Mouse (Mus musculus): ENCODE results near the gene Mef2b.

Mef2b gene

DNA sequence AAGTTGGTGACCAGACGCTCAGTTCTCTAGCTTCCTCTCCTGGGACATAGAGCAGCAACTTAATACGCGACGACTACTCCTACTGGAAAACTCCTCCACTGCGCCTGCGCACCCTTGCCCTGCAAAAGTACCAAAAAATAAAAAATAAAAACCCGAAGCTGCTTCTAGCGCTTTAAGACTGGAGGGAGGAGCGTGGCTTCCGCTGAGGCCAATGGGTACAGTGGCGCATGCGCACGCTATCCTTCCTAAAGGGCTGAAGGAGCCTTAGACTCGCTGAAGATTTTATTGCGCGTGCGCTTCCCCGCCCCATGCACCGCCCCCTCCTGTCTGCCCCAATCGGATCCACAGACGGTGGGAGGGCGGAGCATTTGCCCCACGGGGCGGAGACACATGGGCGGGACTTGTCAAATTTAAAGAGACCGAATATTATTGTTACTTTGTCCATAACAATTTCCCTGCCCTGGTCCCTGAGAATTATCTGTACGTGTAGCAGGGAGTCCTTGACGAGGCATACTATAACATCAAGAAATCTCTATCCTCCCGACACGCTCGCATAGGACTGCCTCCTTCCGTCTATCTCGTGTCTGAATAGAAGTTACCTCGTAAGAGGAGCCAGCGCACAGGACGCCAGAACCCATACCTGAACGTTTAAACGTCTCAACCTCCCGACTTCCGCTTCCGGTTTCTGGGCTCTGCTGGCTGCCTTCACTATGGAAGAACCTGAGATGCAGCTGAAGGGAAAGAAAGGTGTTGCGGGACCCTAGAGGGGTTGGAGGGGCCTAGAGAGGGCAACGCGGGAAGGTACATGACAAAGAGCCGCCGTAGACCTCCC lies at the start of gene Mef2b, which contains the start of the genes Rfxank and Borcs8:
TSS of gene Mef2b (plus strand) at position 686 of the 832 bp plus-strand sequence.
TSS of gene Rfxank (minus strand) at position 129 of the 832 bp plus-strand sequence.
TSS of gene Borcs8 (plus strand) at position 474 of the 832 bp plus-strand sequence.
- in situ Hi-C loops (cut with MboI; ENCODE audit: unreplicated experiment in 2 of 2), result no loop called here

DNA sequence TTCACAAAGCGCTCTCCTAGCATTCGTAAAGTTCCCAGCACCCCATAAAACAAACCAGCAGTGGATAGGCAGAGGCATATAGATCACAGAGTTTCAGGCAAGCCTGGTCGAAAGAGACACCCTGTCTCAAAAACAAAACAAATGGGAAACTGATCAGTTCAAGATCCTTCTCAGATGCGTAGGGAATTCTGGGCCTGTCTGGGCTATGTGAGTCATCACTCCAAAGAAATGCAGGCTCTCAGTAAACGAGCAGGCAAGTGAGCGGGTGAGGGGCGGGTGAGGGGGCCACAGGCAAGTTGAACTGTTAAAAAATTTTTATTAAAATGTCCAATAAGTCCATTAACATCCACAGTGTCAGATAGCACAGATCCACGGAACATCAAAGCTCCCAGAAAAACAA lies 46.7 kb upstream of the Mef2b start:
- in situ Hi-C loops (cut with MboI; ENCODE audit: unreplicated experiment in 2 of 2), result no loop called here

DNA sequence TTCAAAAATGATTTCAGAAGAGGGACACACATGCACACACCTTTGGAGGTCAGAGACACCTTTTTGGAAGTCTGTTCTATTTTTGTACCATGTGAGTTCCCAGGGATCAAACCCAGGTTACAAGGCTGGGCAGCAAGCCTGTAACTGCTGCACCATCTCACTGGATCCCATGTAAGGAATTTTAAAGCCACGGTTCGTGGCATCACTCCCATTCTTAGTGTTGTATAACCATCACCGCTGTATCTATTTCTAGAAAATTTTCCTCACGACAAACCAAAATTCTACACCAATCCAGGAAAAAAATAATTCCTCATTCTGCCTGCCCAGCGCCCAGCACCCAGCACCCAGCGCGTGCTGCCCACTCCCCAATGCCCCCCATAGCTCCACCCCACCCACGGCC lies 40.2 kb upstream of the Mef2b start:
- in situ Hi-C loops (cut with MboI; ENCODE audit: unreplicated experiment in 2 of 2), result no loop called here

DNA sequence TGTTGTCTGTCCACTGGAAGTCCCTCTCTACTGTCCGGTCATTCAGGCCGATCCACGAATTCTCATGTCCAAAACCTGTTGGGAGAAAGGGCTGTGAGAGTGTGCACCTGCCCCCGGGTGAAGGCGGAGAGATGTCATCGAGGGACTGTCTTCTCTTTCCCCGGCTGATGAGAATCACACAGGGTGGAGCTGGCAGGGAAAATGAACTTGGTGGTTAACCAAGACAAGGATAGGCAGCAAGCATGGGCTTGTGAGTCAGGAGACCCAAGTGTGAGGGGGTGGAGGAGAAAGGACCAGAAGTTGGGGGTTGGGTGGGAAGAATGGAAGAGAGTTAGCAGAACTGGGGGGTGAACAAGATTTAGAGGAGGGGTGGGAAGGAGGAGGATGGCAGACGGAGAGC lies 39.3 kb upstream of the Mef2b start:
- in situ Hi-C loops (cut with MboI; ENCODE audit: unreplicated experiment in 2 of 2), result loop anchor here in 1 of 2 experiments (25.0 kb wide), 2 partner anchors 463 to 763 kb away; partner anchors contain the start of gene Zfp868

DNA sequence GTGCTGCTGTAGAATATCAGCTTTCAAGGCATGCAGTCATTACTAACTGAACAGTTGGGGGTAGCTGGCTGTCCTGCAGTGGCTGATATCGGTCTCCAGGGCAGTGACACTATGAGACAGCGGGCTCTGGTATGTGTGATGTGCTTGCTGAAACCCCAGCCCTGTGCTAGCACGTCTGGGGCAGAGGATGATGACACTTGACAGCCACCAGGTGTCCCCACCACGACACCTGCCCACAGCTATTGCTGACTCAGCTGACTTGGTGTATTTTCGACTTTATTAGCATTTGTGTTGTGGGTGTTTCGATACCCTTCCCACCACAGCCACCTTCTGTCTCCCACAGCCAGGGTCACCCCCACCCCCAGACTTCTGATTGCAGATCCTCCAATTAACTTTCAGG lies 35.0 kb upstream of the Mef2b start:
- in situ Hi-C loops (cut with MboI; ENCODE audit: unreplicated experiment in 2 of 2), result loop anchor here in 1 of 2 experiments (25.0 kb wide), 2 partner anchors 467 to 767 kb away; partner anchors contain the start of gene Zfp868

DNA sequence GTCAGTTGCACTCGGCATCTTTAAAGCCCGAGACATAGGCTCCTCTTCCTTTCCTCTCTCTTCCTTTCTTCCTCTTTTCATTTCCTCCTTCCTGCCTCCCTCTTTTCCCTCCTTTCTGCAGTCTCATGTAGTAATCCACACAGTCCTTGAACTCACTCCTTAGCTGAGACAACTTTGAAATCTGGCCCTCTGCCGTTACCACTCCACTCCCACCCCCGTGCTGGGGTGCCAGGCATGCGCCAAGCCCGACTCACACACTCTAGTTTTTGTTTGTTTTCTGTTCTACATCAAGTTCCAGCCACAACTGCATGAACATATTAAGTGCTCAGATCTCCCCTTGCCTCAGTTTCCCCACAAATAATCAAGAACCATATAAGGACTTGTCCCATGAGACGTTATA lies 34.6 kb upstream of the Mef2b start:
- in situ Hi-C loops (cut with MboI; ENCODE audit: unreplicated experiment in 2 of 2), result loop anchor here (5.0 to 25.0 kb wide), 3 partner anchors 62 to 768 kb away; partner anchors contain the start of gene Zfp868 (in 1 of the 2)

DNA sequence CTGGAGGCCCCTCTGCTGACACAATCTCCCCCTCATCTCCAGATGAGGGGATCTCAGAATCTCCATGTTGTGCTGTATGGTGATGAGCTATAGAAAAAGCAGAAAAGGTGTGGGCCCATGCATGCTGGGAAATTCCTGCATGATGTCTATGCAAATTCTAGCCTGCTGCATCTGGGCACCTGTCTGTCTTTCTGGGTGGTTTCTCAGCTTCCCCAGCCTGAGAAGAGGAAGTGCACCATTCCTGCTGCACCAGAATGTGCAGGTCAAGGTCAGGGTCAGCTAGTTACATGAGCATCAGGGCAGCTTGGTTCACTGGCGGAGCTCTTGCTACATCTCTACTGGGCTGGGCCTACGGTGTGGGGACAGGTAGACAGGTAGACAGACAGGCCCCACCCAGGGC lies 29.1 kb upstream of the Mef2b start:
- in situ Hi-C loops (cut with MboI; ENCODE audit: unreplicated experiment in 2 of 2), result loop anchor here in 1 of 2 experiments (5.0 to 25.0 kb wide), 4 partner anchors 57 to 773 kb away; partner anchors contain the start of gene Zfp868

DNA sequence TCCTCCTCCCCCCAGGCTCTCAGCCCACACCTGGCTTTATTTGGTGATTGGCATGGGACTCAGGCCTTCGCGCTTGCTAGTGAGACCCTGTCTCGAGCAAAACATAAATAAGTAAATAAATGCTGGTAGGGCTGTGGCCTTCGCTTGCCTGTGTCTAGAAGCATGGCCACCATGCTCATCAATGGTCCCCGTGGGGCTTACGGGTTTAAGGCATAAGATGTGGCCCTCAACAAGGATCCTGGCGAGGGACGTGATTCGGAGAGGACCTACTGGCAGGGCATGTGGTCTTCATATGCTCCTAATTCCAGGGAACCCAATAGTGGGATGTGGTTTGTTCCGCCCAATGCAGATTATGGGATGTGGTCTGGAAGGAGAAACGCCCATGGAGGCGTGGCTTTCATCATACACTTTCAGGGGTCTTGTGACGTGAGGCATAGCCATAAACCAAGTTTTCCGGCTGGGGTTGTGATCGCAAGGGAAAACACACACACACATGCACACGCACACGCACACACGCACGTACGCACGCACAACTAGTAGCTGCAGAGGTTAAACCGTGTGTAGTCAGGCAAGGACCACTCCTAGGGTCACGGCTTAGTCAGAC lies 28.2 kb upstream of the Mef2b start:
- in situ Hi-C loops (cut with MboI; ENCODE audit: unreplicated experiment in 2 of 2), result loop anchor here in 1 of 2 experiments (5.0 to 25.0 kb wide), 4 partner anchors 56 to 774 kb away; partner anchors contain the start of gene Zfp868

DNA sequence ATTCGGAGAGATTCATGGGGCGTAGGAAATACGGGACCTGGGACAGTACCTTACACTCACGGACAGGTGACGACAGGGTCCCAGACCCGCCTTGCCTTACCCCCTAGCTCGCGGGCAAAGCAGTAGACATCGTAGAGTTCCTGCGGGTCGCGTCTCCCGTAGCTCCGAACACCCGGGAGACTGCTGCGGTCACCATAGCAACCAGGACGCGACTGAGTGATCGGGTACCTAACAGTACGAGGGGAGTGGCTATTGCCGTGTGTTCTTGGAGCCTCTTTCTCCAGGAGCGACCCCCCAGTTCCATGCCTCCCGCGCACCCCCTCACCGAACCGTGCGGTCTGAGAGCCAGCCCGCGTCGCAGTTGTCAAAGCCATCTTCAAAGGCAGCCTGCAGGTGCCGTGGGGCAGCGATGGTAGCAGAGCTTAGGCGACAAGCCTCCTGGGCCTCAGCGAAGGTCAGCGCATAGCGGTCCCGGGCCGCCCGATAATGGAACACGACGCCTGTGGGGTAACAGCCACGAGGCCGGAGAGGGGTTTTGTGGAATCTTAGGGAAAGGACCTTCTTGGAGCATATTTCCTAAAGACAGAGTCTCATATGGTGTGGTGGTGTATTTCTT lies 27.0 kb upstream of the Mef2b start:
- in situ Hi-C loops (cut with MboI; ENCODE audit: unreplicated experiment in 2 of 2), result loop anchor here in 1 of 2 experiments (5.0 to 25.0 kb wide), 4 partner anchors 55 to 775 kb away; partner anchors contain the start of gene Zfp868

DNA sequence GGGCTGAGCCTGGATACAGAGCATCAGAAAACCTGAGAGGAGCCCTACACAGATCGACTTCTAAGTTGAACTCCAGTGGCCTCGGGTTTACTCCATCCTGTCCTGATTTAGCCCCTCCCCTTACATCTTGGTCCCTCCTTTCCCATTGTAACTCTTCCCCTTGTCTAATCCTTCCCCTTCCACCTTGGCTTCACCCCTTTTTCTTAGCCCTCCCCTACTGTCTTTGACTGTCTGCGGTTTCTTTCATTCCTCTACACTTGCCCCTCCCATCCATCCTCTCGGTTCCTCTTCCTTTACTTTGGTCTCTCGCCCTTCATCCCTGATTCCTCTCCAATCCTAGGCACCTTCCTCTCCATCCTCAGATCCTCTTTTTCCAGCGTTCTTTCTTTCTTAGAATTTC lies 25.0 kb upstream of the Mef2b start:
- in situ Hi-C loops (cut with MboI; ENCODE audit: unreplicated experiment in 2 of 2), result loop anchor here in 1 of 2 experiments (5.0 to 25.0 kb wide), 4 partner anchors 53 to 777 kb away; partner anchors contain the start of gene Zfp868

DNA sequence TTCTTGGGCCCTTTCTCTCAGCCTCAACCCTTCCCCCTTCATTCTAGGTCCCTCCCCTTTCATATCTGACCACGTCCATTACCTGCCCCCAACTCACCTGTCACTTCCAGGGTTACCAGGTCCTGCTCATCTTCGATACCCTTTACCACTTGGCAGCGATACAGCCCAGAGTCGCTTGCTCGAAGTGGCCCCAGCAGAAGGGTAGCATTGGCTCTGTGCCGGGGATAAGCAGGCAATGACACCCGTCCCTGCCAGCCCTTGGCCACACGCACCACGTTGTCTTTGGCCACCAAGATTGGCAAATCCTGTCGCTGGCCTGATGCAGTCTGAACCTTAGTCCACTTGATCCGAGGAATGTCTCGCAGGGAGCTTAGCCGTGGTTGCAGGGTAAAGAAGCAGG lies 24.6 kb upstream of the Mef2b start:
- in situ Hi-C loops (cut with MboI; ENCODE audit: unreplicated experiment in 2 of 2), result loop anchor here in 1 of 2 experiments (5.0 to 25.0 kb wide), 4 partner anchors 52 to 778 kb away; partner anchors contain the start of gene Zfp868

DNA sequence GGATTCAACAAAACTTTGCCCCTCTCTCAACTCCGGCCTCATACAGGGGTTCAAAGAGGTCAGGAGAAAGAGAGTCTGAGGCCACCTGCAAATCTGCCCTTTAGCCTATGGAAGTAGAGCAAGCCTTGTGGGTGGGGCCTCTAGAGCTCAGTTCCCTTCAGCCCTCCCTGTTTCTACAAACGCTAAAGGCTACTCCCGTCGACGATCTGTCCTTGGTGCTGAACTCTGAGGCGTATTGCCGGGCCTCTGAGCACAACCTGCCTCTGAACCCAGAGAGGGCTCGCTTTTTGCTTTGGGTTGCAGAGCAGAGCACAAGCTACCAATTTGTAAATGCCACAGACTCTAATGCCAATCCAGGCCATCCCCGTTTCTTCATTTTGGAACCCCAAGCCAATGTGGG lies 21.9 kb upstream of the Mef2b start:
- in situ Hi-C loops (cut with MboI; ENCODE audit: unreplicated experiment in 2 of 2), result loop anchor here in 1 of 2 experiments (25.0 kb wide), 2 partner anchors 480 to 780 kb away; partner anchors contain the start of gene Zfp868

DNA sequence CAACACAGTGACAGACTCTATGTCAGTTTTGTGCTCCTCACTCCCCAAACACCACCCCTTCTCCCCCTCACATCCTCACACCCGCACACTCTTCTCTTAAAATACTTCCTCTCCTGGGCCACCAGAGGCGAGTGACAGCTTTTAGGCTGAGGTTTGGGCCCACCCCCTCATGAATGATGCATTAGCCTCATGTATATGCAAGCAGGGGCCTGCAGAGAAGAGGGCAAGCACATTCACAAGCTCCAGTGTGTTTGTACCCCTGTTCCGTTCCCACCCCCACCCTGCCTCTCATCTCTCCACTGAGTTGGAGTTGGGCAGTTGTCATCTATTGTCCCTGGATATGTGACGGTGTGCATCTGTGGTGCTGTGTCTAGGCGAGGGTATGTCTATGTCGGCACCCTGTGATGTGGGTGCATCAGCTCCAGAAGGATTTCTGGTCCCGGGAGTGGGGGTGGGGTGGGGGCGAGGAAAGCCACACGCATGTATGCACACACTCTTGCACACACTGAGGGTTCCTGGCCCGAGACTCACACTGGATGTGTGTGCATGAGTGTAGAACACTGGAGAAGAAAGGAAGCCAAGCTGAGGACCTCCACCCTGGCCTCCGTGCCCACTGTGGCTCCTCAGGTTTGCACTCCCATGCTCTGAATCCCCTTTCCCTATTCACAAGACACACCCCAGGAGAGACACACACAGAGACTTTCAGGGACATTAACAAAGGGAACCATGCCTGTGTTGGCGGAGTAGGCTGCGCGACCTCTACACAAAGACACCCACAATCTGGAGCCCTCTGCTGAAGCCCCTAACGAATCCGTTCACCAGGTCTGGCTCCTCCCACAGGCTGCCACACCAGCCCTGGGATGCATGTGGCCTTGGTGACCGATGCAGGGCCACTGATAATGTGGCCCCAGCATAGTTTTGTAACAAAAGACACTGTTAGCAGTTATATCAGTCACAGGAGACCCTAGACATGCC lies 20.5 kb upstream of the Mef2b start:
- in situ Hi-C loops (cut with MboI; ENCODE audit: unreplicated experiment in 2 of 2), result loop anchor here in 1 of 2 experiments (25.0 kb wide), 2 partner anchors 482 to 782 kb away; partner anchors contain the start of gene Zfp868

DNA sequence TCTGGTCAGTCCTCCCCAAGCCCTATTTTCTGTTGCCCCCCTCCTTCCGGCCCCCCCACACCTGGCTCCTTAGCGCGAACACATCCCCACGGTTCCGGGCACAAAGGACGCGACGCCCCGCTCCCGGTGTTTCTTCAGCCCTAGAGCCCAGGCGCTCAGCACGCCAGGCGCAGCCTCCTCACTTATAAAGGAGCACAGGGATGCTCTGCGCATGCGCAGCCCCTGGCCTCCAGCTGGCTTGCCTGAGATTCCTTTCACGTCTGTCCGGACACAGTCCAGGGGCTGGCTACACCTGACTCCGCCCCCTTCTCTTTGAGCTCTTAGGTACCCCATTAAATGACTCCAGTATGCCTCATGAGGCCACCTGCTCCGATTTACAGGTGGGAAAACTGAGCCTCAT lies 18.8 kb upstream of the Mef2b start, which contains the start of gene Ncan:
TSS of gene Ncan (minus strand) at position 207 of the 400 bp plus-strand sequence.
- in situ Hi-C loops (cut with MboI; ENCODE audit: unreplicated experiment in 2 of 2), result loop anchor here (5.0 to 25.0 kb wide), 4 partner anchors 198 to 793 kb away; partner anchors contain the start of gene Zfp868 (in 1 of the 2)

DNA sequence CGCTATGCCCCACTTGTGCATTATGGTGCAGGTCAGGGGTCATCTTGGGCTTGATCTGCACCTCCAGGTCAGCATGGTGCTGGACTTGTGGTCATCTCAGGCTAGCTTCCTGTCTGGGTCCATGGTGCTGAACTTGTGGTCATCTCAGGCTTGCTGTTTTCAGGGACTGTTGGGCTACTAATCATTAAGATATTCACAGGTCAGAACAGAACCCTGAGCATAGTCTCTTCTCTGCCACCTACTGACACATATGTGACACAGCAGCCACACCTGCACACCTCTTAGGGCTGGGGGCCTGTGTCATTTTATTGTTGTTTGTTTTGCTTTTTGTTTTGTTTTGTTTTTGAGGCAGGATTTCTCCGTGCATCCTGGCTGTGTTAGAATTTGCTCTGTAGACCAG lies 16.6 kb upstream of the Mef2b start:
- in situ Hi-C loops (cut with MboI; ENCODE audit: unreplicated experiment in 2 of 2), result loop anchor here (5.0 to 25.0 kb wide), 4 partner anchors 201 to 796 kb away; partner anchors contain the start of gene Zfp868 (in 1 of the 2)

DNA sequence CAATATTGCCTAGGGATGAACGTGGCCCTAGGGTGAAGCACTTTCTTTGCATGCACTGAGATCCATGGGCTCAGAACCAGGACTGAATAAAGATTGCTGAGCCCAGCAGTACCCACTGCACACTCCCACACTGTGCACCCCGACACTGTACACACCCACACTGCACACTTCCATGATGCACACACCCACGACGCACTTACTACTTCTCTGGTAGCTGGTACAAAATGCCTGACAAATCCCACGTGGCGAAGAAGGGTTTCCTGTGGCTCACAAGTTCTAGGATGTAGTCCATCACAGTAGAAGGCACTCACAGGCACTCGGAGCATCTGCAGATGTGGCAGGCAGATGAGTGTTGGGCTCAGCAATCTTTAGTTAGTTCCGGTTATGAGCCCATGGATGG lies 14.5 kb upstream of the Mef2b start:
- in situ Hi-C loops (cut with MboI; ENCODE audit: unreplicated experiment in 2 of 2), result loop anchor here (5.0 to 25.0 kb wide), 4 partner anchors 203 to 798 kb away; partner anchors contain the start of gene Zfp868 (in 1 of the 2)

DNA sequence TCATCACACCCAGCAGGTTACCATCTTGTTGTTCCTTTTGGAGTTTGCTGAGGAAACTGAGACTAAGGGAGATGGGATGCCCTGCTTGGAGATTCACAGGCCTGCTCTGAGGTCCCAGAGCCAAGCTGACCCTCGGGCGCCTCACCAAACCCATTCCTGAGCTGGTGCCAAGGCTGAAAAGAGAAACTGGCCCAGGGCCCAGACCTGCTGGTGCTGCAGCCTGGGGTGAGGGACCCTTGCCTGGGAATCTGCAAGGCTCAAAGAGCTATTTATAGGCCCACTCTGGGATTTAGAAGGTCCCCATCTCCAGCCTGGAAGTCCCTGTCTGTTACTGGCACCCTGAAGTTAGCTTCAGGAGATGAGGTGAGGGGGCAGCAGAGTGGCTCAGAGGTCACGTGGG lies 11.1 kb upstream of the Mef2b start:
- in situ Hi-C loops (cut with MboI; ENCODE audit: unreplicated experiment in 2 of 2), result no loop called here

DNA sequence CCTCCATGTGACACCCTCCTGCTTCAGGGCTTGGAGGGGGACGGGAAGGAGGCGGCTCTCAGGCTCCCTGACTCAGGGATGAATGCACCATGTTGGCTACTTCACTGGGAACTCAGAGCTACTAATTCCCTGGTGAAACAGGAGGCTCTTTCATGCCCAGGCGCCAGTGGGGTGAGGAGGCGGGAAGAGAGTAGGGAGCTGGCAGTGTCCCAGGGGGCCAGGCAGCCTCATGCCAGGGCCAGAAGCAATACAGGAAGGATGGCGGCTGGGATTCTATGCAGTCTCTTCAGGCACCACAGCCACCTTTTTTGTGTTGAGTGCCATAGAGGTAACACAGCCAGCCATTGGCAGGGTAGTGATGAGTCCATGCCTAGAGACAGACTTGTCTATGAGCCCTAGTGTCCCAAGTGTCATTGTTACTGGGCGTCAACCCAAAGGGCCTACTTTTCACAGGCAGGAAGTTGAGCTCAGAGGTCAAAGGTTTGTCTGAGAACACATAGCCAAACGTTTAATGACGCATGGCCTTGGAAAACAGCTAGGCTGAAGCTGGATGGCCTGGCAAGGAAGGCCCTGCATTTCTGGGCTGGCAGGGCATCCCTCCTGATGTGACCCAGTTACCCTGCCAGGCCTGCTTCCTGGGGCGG lies 10.1 kb upstream of the Mef2b start:
- in situ Hi-C loops (cut with MboI; ENCODE audit: unreplicated experiment in 2 of 2), result no loop called here
